Mouse (Mus musculus) MEL (cell line): ENCODE data around the gene Psma5. TPM values are rescaled to one million over a fixed set of nuclear protein-coding genes. Genes with fewer than 3 reads are reported as not detected.

ENCODE experiments used
- DNase-seq: peaks from one replicate; pipeline ENCODE4 v3.0.0; 2011; ENCODE audit warnings: low read depth, low spot score
- H3K27ac ChIP-seq: 2 replicates; pipeline ENCODE4 v1.5.1; 2012; ENCODE audit warnings: low read depth, mild to moderate bottlenecking, control low read depth, low read length, moderate library complexity; ENCODE audit not compliant: control insufficient read depth
- H3K27me3 ChIP-seq, 2 experiments: fragments of 150-350 bp in 1 of 2; sonication (generic) in 1 of 2; 2 replicates each; pipeline ENCODE4 v1.6.1; 2012; ENCODE audit warnings: low read length in 2 of 2, mild to moderate bottlenecking in 2 of 2, improper control_type of control experiment in 1 of 2, moderate library complexity in 1 of 2; ENCODE audit not compliant: insufficient read depth in 2 of 2, control insufficient read depth in 1 of 2
- H3K36me3 ChIP-seq, 2 experiments: 2 replicates each; pipeline ENCODE4 v1.6.1; 2012 to 2014; ENCODE audit warnings: low read length in 2 of 2, improper control_type of control experiment in 1 of 2, inconsistent platforms in 1 of 2, mild to moderate bottlenecking in 1 of 2; ENCODE audit not compliant: insufficient read depth in 2 of 2, control insufficient read depth in 1 of 2
- H3K4me1 ChIP-seq, 2 experiments: fragments of 150-350 bp in 1 of 2; sonication (generic) in 1 of 2; 2 replicates each; pipeline ENCODE4 v1.6.1; 2012; ENCODE audit warnings: low read length in 2 of 2, improper control_type of control experiment in 1 of 2, mild to moderate bottlenecking in 1 of 2; ENCODE audit not compliant: insufficient read depth in 2 of 2, control insufficient read depth in 1 of 2
- H3K4me3 ChIP-seq, 2 experiments: fragments of 150-350 bp in 1 of 2; sonication (generic) in 1 of 2; 2 replicates each; pipeline ENCODE4 v1.5.1; 2012; ENCODE audit warnings: low read depth in 2 of 2, low read length in 2 of 2, mild to moderate bottlenecking in 2 of 2, moderate library complexity in 2 of 2, control low read depth in 1 of 2, improper control_type of control experiment in 1 of 2; ENCODE audit not compliant: control insufficient read depth in 1 of 2, insufficient read depth in 1 of 2
- H3K79me2 ChIP-seq: 2 replicates; pipeline ENCODE4 v1.6.1; 2012; ENCODE audit warnings: mild to moderate bottlenecking, low read length, moderate library complexity; ENCODE audit not compliant: control insufficient read depth, poor library complexity, insufficient read depth
- H3K9ac ChIP-seq: 2 replicates; pipeline ENCODE4 v1.6.1; 2012; ENCODE audit warnings: low read depth, mild to moderate bottlenecking, control low read depth, low read length, moderate library complexity; ENCODE audit not compliant: control insufficient read depth, poor library complexity, severe bottlenecking
- H3K9me3 ChIP-seq: fragments of 150-350 bp; sonication (generic); replicated peaks from 2 replicates; pipeline ENCODE4 v1.6.1; 2012; ENCODE audit warnings: mild to moderate bottlenecking, low read length, improper control_type of control experiment, moderate library complexity; ENCODE audit not compliant: insufficient read depth
- BHLHE40 ChIP-seq: IDR thresholded peaks from 2 replicates; pipeline ENCODE4 v1.6.1; 2012; ENCODE audit warnings: low read depth, mild to moderate bottlenecking, inconsistent platforms, low read length, improper control_type of control experiment, borderline replicate concordance
- CHD1 ChIP-seq: IDR thresholded peaks from 2 replicates; pipeline ENCODE4 v1.6.1; 2012; ENCODE audit warnings: low read depth, mild to moderate bottlenecking, inconsistent platforms, low read length, improper control_type of control experiment
- CHD2 ChIP-seq: IDR thresholded peaks from 2 replicates; pipeline ENCODE4 v1.6.1; 2011; ENCODE audit warnings: low read length, improper control_type of control experiment
- ELF1 ChIP-seq: IDR thresholded peaks from 2 replicates; pipeline ENCODE4 v1.6.1; 2014; ENCODE audit warnings: low read depth, mild to moderate bottlenecking, inconsistent platforms, low read length, improper control_type of control experiment, moderate library complexity
- EP300 ChIP-seq, 2 experiments: IDR thresholded peaks; 2 replicates each; pipeline ENCODE4 v1.6.1; 2011; ENCODE audit warnings: improper control_type of control experiment in 2 of 2, low read length in 2 of 2, low read depth in 1 of 2, mild to moderate bottlenecking in 1 of 2
- JUND ChIP-seq: IDR thresholded peaks from 2 replicates; pipeline ENCODE4 v1.6.1; 2011; ENCODE audit warnings: low read depth, mild to moderate bottlenecking, improper control_type of control experiment, low read length
- MAX ChIP-seq: IDR thresholded peaks from 2 replicates; pipeline ENCODE4 v1.6.1; 2011; ENCODE audit warnings: low read length, improper control_type of control experiment
- MXI1 ChIP-seq: IDR thresholded peaks from 2 replicates; pipeline ENCODE4 v1.6.1; 2011; ENCODE audit warnings: mild to moderate bottlenecking, low read depth, low read length, improper control_type of control experiment
- MYC ChIP-seq: IDR thresholded peaks from 2 replicates; pipeline ENCODE4 v1.6.1; 2011; ENCODE audit warnings: low read depth, mild to moderate bottlenecking, low read length, improper control_type of control experiment, moderate library complexity
- NRF1 ChIP-seq: IDR thresholded peaks from 2 replicates; pipeline ENCODE4 v1.6.1; 2014; ENCODE audit warnings: low read depth, mild to moderate bottlenecking, inconsistent platforms, low read length, improper control_type of control experiment, moderate library complexity; ENCODE audit not compliant: poor library complexity, insufficient read depth, severe bottlenecking
- RCOR1 ChIP-seq: IDR thresholded peaks from 2 replicates; pipeline ENCODE4 v1.6.1; 2012; ENCODE audit warnings: low read depth, mild to moderate bottlenecking, inconsistent platforms, low read length, improper control_type of control experiment
- SIN3A ChIP-seq: IDR thresholded peaks from 2 replicates; pipeline ENCODE4 v1.6.1; 2012; ENCODE audit warnings: low read length, improper control_type of control experiment, inconsistent platforms
- TAL1 ChIP-seq: IDR thresholded peaks from 2 replicates; pipeline ENCODE4 v1.6.1; 2012; ENCODE audit warnings: mild to moderate bottlenecking, inconsistent platforms, low read length, moderate library complexity, mixed read lengths
- TBP ChIP-seq: IDR thresholded peaks from 2 replicates; pipeline ENCODE4 v1.8.0; 2011; ENCODE audit warnings: low read depth, low read length, improper control_type of control experiment
- TCF12 ChIP-seq: IDR thresholded peaks from 2 replicates; pipeline ENCODE4 v1.6.1; 2014; ENCODE audit warnings: low read depth, mild to moderate bottlenecking, inconsistent platforms, low read length, improper control_type of control experiment, moderate library complexity
- UBTF ChIP-seq: IDR thresholded peaks from 2 replicates; pipeline ENCODE4 v1.6.1; 2012; ENCODE audit warnings: low read depth, mild to moderate bottlenecking, inconsistent platforms, low read length, improper control_type of control experiment, moderate library complexity, borderline replicate concordance; ENCODE audit not compliant: insufficient read depth
- ZKSCAN1 ChIP-seq: IDR thresholded peaks from 2 replicates; pipeline ENCODE4 v1.6.1; 2012; ENCODE audit warnings: low read depth, mild to moderate bottlenecking, inconsistent platforms, low read length, improper control_type of control experiment, moderate library complexity
- ZMIZ1 ChIP-seq: IDR thresholded peaks from 2 replicates; pipeline ENCODE4 v1.6.1; 2012; ENCODE audit warnings: low read depth, mild to moderate bottlenecking, inconsistent platforms, low read length, improper control_type of control experiment, moderate library complexity
- ZNF384 ChIP-seq: IDR thresholded peaks from 2 replicates; pipeline ENCODE4 v1.6.1; 2012; ENCODE audit warnings: low read depth, mild to moderate bottlenecking, inconsistent platforms, low read length, improper control_type of control experiment
- polyA plus RNA-seq, 2 experiments: library from polyadenylated mRNA; stranded (reverse) in 1 of 2; unstranded in 1 of 2; fragments of >175 nt in 1 of 2; fragments of >200 nt in 1 of 2; gene quantifications; 2 replicates each; pipeline versions ENCODE4 v1.2.1 to v1.2.4; 2012; ENCODE audit warnings: low replicate concordance in 2 of 2, low read depth in 1 of 2; ENCODE audit not compliant: insufficient read length in 2 of 2, insufficient read depth in 1 of 2, missing spikeins in 1 of 2
- total RNA-seq: library from RNA; depleted of rRNA; stranded (reverse); fragments of 300-350 nt; gene quantifications from 2 replicates; pipeline ENCODE4 v1.2.3, GENCODE M21; 2012

Gene Psma5
- total and polyA plus RNA-seq, 3 experiments: 353 to 429 TPM; not detected in 1

GRCm38 (mm10) chr3:108212406-108212805 is 44.3 kb upstream of the Psma5 start:
- H3K9ac ChIP-seq: no peak overlapping the region
- peaks cover 0 to 1% of the 10 kb centered on the region in 2 experiments; a peak in 1 of 4 replicates for H3K27me3 ChIP-seq
- H3K36me3 ChIP-seq: peaks cover 0 to 8% of the 10 kb centered on the region in 2 experiments; a peak in 2 of 4 replicates
- H3K4me3 ChIP-seq: no peak overlapping the region
- H3K9me3 ChIP-seq: no peaks in the 10 kb centered on the region
- peaks cover 8% of the 10 kb centered on the region for H3K79me2 ChIP-seq
- H3K27ac ChIP-seq: no peak overlapping the region
- TF ChIP-seq RCOR1 (no peak), MXI1 (no peak), ZKSCAN1 (no peak), JUND (no peak), ELF1 (no peak), CHD2 (no peak), ZMIZ1 (no peak), TBP (no peak), TCF12 (no peak), TAL1 (no peak), MYC (no peak), MAX (no peak), CHD1 (no peak), ZNF384 (no peak), EP300 (IDR thresholded peaks at IDR 0.05; ENCODE audit: low read depth in 1 of 2, low read length in 2 of 2) (no peak)
- DNase-seq: no peak
- peaks cover 2 to 9% of the 10 kb centered on the region in 2 experiments; a peak in 2 of 4 replicates for H3K4me1 ChIP-seq

DNA sequence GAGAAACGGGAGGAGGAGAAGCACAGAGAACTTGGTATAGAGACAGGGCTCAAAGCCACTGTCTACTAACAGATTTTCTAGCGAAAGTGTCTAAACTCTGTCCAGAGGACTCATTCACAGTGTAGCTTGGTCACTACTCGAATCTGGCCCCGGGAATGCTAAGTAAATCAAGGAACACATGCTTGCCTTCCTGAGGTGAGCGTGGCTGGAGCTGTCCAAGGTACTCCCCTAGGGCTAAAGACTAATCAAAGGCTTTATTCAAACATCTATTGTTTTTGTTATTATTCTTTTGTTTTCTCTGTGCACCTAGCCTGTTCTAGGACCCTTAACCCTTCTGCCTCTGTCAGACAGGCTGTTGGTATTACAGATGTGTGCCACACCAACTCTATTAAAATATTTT is 42.0 kb upstream of the Psma5 start:
- H3K27me3 ChIP-seq: peaks cover under 1 to 5% of the 10 kb centered on the region in 2 experiments; a peak in 3 of 4 replicates

More for the DNA sequence above, 42.0 kb upstream of the Psma5 start:
- 0 out of 4 replicates have a peak, but pooled peaks cover 0 to 2% of the 10 kb centered on the region in 2 experiments for H3K4me1 ChIP-seq
- H3K36me3 ChIP-seq: peaks cover 0 to 2% of the 10 kb centered on the region in 2 experiments; a peak in 1 of 4 replicates
- peak; percentile 93 for TF ChIP-seq SIN3A
- TF ChIP-seq TAL1: no peak
- peak; percentile 72 for TF ChIP-seq MAX
- no peak for TF ChIP-seq BHLHE40
- no peak for TF ChIP-seq EP300 (IDR thresholded peaks at IDR 0.05; ENCODE audit: low read depth in 1 of 2, low read length in 2 of 2)
- TF ChIP-seq UBTF: no peak
- peak; percentile 97 for TF ChIP-seq MXI1
- no peak for TF ChIP-seq NRF1
- no peak for TF ChIP-seq MYC
- no peak for TF ChIP-seq JUND
- TF ChIP-seq, all 39 proteins: peak for 3
- Histone ChIP-seq H3K9me3 (no peaks in the 10 kb centered on the region), H3K4me3 (no peak overlapping the region), H3K27ac (no peak overlapping the region), H3K9ac (no peak overlapping the region), H3K79me2 (peaks cover 4% of the 10 kb centered on the region)
- peak; percentile 71 for DNase-seq
